Mouse (Mus musculus): ENCODE results near the gene Clec2d. TPM values are rescaled to one million over a fixed set of nuclear protein-coding genes. Genes with fewer than 3 reads are reported as not detected.
"Not testable (repeated sequence)": the region's sequence is repeated elsewhere in the genome, so short reads cannot be mapped to it uniquely, and the experiment has no call there.

Gene Clec2d
- polyA plus RNA-seq, 1 experiment: 78.2 TPM

- no peak for DNase-seq (ENCODE audit: low read depth)
Observed at GRCm38 (mm10) chr6:129187200-129187651, 6.8 kb downstream of the Clec2d start.

- DNase-seq (ENCODE audit: low read depth): not testable (repeated sequence)
Observed at GRCm38 (mm10) chr6:129187816-129188215, 7.4 kb downstream of the Clec2d start.

- no peak for DNase-seq (ENCODE audit: low read depth)
Observed at GRCm38 (mm10) chr6:129193431-129193830, 13.0 kb downstream of the Clec2d start.

- not testable (repeated sequence) for DNase-seq (ENCODE audit: low read depth)
Observed at GRCm38 (mm10) chr6:129200066-129200465, 19.7 kb downstream of the Clec2d start.

- no peak for DNase-seq (ENCODE audit: low read depth)
Observed at GRCm38 (mm10) chr6:129202306-129202705, 21.9 kb downstream of the Clec2d start.

GRCm38 (mm10) chr6:129204342-129204741, 23.9 kb downstream of the Clec2d start:
- no peak for DNase-seq (ENCODE audit: low read depth)

- no peak for DNase-seq (ENCODE audit: low read depth)
Observed at GRCm38 (mm10) chr6:129204838-129205237, 24.4 kb downstream of the Clec2d start.

- no peak for DNase-seq (ENCODE audit: low read depth)
Observed at GRCm38 (mm10) chr6:129208891-129209519, 28.6 kb downstream of the Clec2d start.

- DNase-seq (ENCODE audit: low read depth): no peak
Observed at GRCm38 (mm10) chr6:129209785-129210446, 29.5 kb downstream of the Clec2d start.

GRCm38 (mm10) chr6:129210447-129210790, 30.0 kb downstream of the Clec2d start:
- DNase-seq (ENCODE audit: low read depth): no peak

- DNase-seq (ENCODE audit: low read depth): no peak
Observed at GRCm38 (mm10) chr6:129212421-129213195, 32.2 kb downstream of the Clec2d start.

GRCm38 (mm10) chr6:129213497-129213896, 33.1 kb downstream of the Clec2d start:
- DNase-seq (ENCODE audit: low read depth): no peak

- DNase-seq (ENCODE audit: low read depth): no peak
Observed at GRCm38 (mm10) chr6:129214263-129214662, 33.8 kb downstream of the Clec2d start.

GRCm38 (mm10) chr6:129215053-129215452, 34.6 kb downstream of the Clec2d start:
- no peak for DNase-seq (ENCODE audit: low read depth)

- no peak for DNase-seq (ENCODE audit: low read depth)
Observed at GRCm38 (mm10) chr6:129215886-129216637, 35.6 kb downstream of the Clec2d start.

- DNase-seq (ENCODE audit: low read depth): no peak
Observed at GRCm38 (mm10) chr6:129216721-129217230, 36.4 kb downstream of the Clec2d start.

- DNase-seq (ENCODE audit: low read depth): no peak
Observed at GRCm38 (mm10) chr6:129218191-129218696, 37.8 kb downstream of the Clec2d start.

GRCm38 (mm10) chr6:129219897-129220517, 39.6 kb downstream of the Clec2d start:
- DNase-seq (ENCODE audit: low read depth): no peak

- DNase-seq (ENCODE audit: low read depth): no peak
Observed at GRCm38 (mm10) chr6:129221053-129221452, 40.6 kb downstream of the Clec2d start.

GRCm38 (mm10) chr6:129222188-129222800, 41.9 kb downstream of the Clec2d start:
- DNase-seq (ENCODE audit: low read depth): no peak

- DNase-seq (ENCODE audit: low read depth): no peak
Observed at GRCm38 (mm10) chr6:129223611-129224010, 43.2 kb downstream of the Clec2d start.

Data from gonadal fat pad, adult 2 months (tissue).